Mouse (Mus musculus): ENCODE measurements around the gene Ift172. TPM values are rescaled to one million over a fixed set of nuclear protein-coding genes. Genes with fewer than 3 reads are reported as not detected.

Ift172 gene
- polyA plus RNA-seq, 1 experiment from 2014 or later = 17.4 TPM

- TF ChIP-seq CTCF (IDR thresholded peaks at IDR 0.05; ENCODE audit: low read depth) = no peak
- no peak overlapping the region for H3K27ac ChIP-seq
- no peak overlapping the region for H3K4me2 ChIP-seq (ENCODE audit: low read length)
- no peak overlapping the region for H3K9ac ChIP-seq (ENCODE audit: low read depth, low read length)
- H3K36me3 ChIP-seq (ENCODE audit: insufficient read depth, low read length) = peaks cover 22% of the 10 kb centered on the region
- H3K9me3 ChIP-seq (replicated peaks; ENCODE audit: low read length) = 0 out of 2 replicates have a peak, but pooled peaks cover 3% of the 10 kb centered on the region
- no peak overlapping the region for H3K4me3 ChIP-seq (replicated peaks; ENCODE audit: low read depth, low read length)
- no peaks in the 10 kb centered on the region for H3K27me3 ChIP-seq (ENCODE audit: insufficient read depth, low read length)
- ATAC-seq (replicated peaks; ENCODE audit: low FRiP score, low read depth) = no peak
- peaks cover 9% of the 10 kb centered on the region; the same call in 1 of the 2 replicates for H3K4me1 ChIP-seq (replicated peaks; ENCODE audit: insufficient read depth, low read length)
- 93% methylated on average over 6 of the region's 6 CpGs for WGBS
- no peak for DNase-seq (ENCODE audit: low spot score)
Observed at GRCm38 (mm10) chr5:31204421-31204820, 86.5 kb downstream of the Ift172 start.

GRCm38 (mm10) chr5:31203866-31204265 is 87.0 kb downstream of the Ift172 start:
- no peaks in the 10 kb centered on the region for H3K27me3 ChIP-seq (ENCODE audit: insufficient read depth, low read length)
- peaks cover 28% of the 10 kb centered on the region for H3K36me3 ChIP-seq (ENCODE audit: insufficient read depth, low read length)
- peaks cover 9% of the 10 kb centered on the region; the same call in 1 of the 2 replicates for H3K4me1 ChIP-seq (replicated peaks; ENCODE audit: insufficient read depth, low read length)
- no peak overlapping the region for H3K4me3 ChIP-seq (replicated peaks; ENCODE audit: low read depth, low read length)
- no peak overlapping the region for H3K27ac ChIP-seq
- H3K9ac ChIP-seq (ENCODE audit: low read depth, low read length) = no peak overlapping the region
- no peak for TF ChIP-seq CTCF (IDR thresholded peaks at IDR 0.05; ENCODE audit: low read depth)
- ATAC-seq (replicated peaks; ENCODE audit: low FRiP score, low read depth) = no peak
- H3K9me3 ChIP-seq (replicated peaks; ENCODE audit: low read length) = 0 out of 2 replicates have a peak, but pooled peaks cover 3% of the 10 kb centered on the region
- WGBS = 91% methylated on average over 2 of the region's 2 CpGs
- no peak for DNase-seq (ENCODE audit: low spot score)
- no peak overlapping the region for H3K4me2 ChIP-seq (ENCODE audit: low read length)

Other genes with a start within 250 kb of the Ift172 start
- 271 and 290 TPM in 2 replicates for gene Atraid, start 242.8 kb downstream of the Ift172 start, polyA plus RNA-seq (2015; fragmentation: Nextera tagmentation; extraction: Ambion mirVana)
- gene Slc5a6, start 242.2 kb downstream of the Ift172 start, polyA plus RNA-seq (2015; fragmentation: Nextera tagmentation; extraction: Ambion mirVana) = 13.4 and 15.1 TPM in 2 replicates
- 11.8 and 13.9 TPM in 2 replicates for gene Cad, start 236.3 kb downstream of the Ift172 start, polyA plus RNA-seq (2015; fragmentation: Nextera tagmentation; extraction: Ambion mirVana)
- not detected in 2 replicates for gene Dnajc5g, start 184.8 kb downstream of the Ift172 start, polyA plus RNA-seq (2015; fragmentation: Nextera tagmentation; extraction: Ambion mirVana)
- 1.1 TPM in 2 replicates for gene Slc30a3, start 182.9 kb downstream of the Ift172 start, polyA plus RNA-seq (2015; fragmentation: Nextera tagmentation; extraction: Ambion mirVana)
- gene Trim54, start 174.4 kb downstream of the Ift172 start, polyA plus RNA-seq (2015; fragmentation: Nextera tagmentation; extraction: Ambion mirVana) = not detected in 2 replicates
- gene Ucn, start 152.3 kb downstream of the Ift172 start, polyA plus RNA-seq (2015; fragmentation: Nextera tagmentation; extraction: Ambion mirVana) = 0.31 TPM in 1 of 2 replicates, not detected in the other
- 45.3 and 56.0 TPM in 2 replicates for gene Mpv17, start 136.9 kb downstream of the Ift172 start, polyA plus RNA-seq (2015; fragmentation: Nextera tagmentation; extraction: Ambion mirVana)
- gene Gm29609, start 111.2 kb downstream of the Ift172 start, polyA plus RNA-seq (2015; fragmentation: Nextera tagmentation; extraction: Ambion mirVana) = 0.53 and 0.73 TPM in 2 replicates
- 42.5 and 47.6 TPM in 2 replicates for gene Gtf3c2, start 111.0 kb downstream of the Ift172 start, polyA plus RNA-seq (2015; fragmentation: Nextera tagmentation; extraction: Ambion mirVana)
- gene Snx17, start 97.9 kb downstream of the Ift172 start, polyA plus RNA-seq (2015; fragmentation: Nextera tagmentation; extraction: Ambion mirVana) = 122 and 134 TPM in 2 replicates
- gene Eif2b4, start 97.7 kb downstream of the Ift172 start, polyA plus RNA-seq (2015; fragmentation: Nextera tagmentation; extraction: Ambion mirVana) = 62.8 and 66.8 TPM in 2 replicates
- 7.2 and 8.9 TPM in 2 replicates for gene Zfp513, start 88.8 kb downstream of the Ift172 start, polyA plus RNA-seq (2015; fragmentation: Nextera tagmentation; extraction: Ambion mirVana)
- 85.4 and 92.2 TPM in 2 replicates for gene Ppm1g, start 70.4 kb downstream of the Ift172 start, polyA plus RNA-seq (2015; fragmentation: Nextera tagmentation; extraction: Ambion mirVana)
- 116 and 123 TPM in 2 replicates for gene Nrbp1, start 50.3 kb downstream of the Ift172 start, polyA plus RNA-seq (2015; fragmentation: Nextera tagmentation; extraction: Ambion mirVana)
- gene Gm9970, start 49.9 kb downstream of the Ift172 start, polyA plus RNA-seq (2015; fragmentation: Nextera tagmentation; extraction: Ambion mirVana) = 0.82 and 0.92 TPM in 2 replicates
- gene Krtcap3, start 39.4 kb downstream of the Ift172 start, polyA plus RNA-seq (2015; fragmentation: Nextera tagmentation; extraction: Ambion mirVana) = 28.0 and 31.9 TPM in 2 replicates
- 26.9 and 27.8 TPM in 2 replicates for gene Fndc4, start 5.0 kb upstream of the Ift172 start, polyA plus RNA-seq (2015; fragmentation: Nextera tagmentation; extraction: Ambion mirVana)
- gene Gckr, start 6.3 kb upstream of the Ift172 start, polyA plus RNA-seq (2015; fragmentation: Nextera tagmentation; extraction: Ambion mirVana) = 0.09 TPM in 1 of 2 replicates, not detected in the other
- gene Zfp512, start 161.3 kb upstream of the Ift172 start, polyA plus RNA-seq (2015; fragmentation: Nextera tagmentation; extraction: Ambion mirVana) = 26.5 and 31.3 TPM in 2 replicates
- not detected in 2 replicates for gene 4930548H24Rik, start 194.6 kb upstream of the Ift172 start, polyA plus RNA-seq (2015; fragmentation: Nextera tagmentation; extraction: Ambion mirVana)
- 41.2 and 45.5 TPM in 2 replicates for gene Gpn1, start 203.6 kb upstream of the Ift172 start, polyA plus RNA-seq (2015; fragmentation: Nextera tagmentation; extraction: Ambion mirVana)
- 18.6 and 21.7 TPM in 2 replicates for gene Slc4a1ap, start 235.9 kb upstream of the Ift172 start, polyA plus RNA-seq (2015; fragmentation: Nextera tagmentation; extraction: Ambion mirVana)
- 13.6 and 16.6 TPM in 2 replicates for gene Supt7l, start 236.7 kb upstream of the Ift172 start, polyA plus RNA-seq (2015; fragmentation: Nextera tagmentation; extraction: Ambion mirVana)